Comparison of ENCODE assay signal across 11 mouse cellular contexts in genomic region chr19:8755652-8756051, GRCm38 (mm10). TPM values are rescaled to one million over a fixed set of nuclear protein-coding genes. Genes with fewer than 3 reads are reported as not detected.
A peak's percentile ranks its signal among the peaks of the same experiment; 100 is the strongest.
DNase-seq lines count a peak whose midpoint lies in the region; ATAC-seq and TF ChIP-seq lines count a peak whose summit lies in the region.
"Had no signal": no experiment of that assay in that cellular context is flagged by ENCODE, and none has a peak within 500 bp of the region (broad histone marks: within the 10 kb centered on the region; RNA-seq: fewer than 3 reads in every experiment).

No protein-coding gene starts in this region.

- ATAC-seq in lung, embryonic 16.5 days (ENCODE audit: low read depth): no peak
- ATAC-seq in embryonic facial prominence, embryonic 15.5 days (ENCODE audit: insufficient number of reproducible peaks, low FRiP score, low TSS enrichment, low read depth): no peak
- ATAC-seq in intestine, embryonic 15.5 days: no peak
- no peak for ATAC-seq in midbrain, postnatal 0 days (ENCODE audit: low FRiP score)

- H3K4me2 ChIP-seq in lung, embryonic 16.5 days (ENCODE audit: low read depth, low read length): peak overlapping the region; percentile 58
- peak overlapping the region; percentile 56 for H3K4me2 ChIP-seq in embryonic facial prominence, embryonic 15.5 days (replicated peaks)
- H3K4me2 ChIP-seq in intestine, embryonic 15.5 days (replicated peaks): peak overlapping the region; percentile 70; the same call in 1 of the 2 replicates
- H3K4me2 ChIP-seq in midbrain, postnatal 0 days (ENCODE audit: low read depth, low read length, poor library complexity, severe bottlenecking): no peak overlapping the region

- 45% methylated on average over 3 of the region's 3 CpGs for WGBS in lung, embryonic 16.5 days
- WGBS in embryonic facial prominence, embryonic 15.5 days: 74% methylated on average over 3 of the region's 3 CpGs
- WGBS in intestine, embryonic 15.5 days: 53% methylated on average over 3 of the region's 3 CpGs
- 71% methylated on average over 3 of the region's 3 CpGs for WGBS in midbrain, postnatal 0 days

- H3K9ac ChIP-seq in lung, embryonic 16.5 days (ENCODE audit: low read length): peak overlapping the region; percentile 11; the same call in 1 of the 2 replicates
- no peak overlapping the region for H3K9ac ChIP-seq in embryonic facial prominence, embryonic 15.5 days
- H3K9ac ChIP-seq in intestine, embryonic 15.5 days: no peak overlapping the region
- no peak overlapping the region for H3K9ac ChIP-seq in midbrain, postnatal 0 days (replicated peaks; ENCODE audit: low read length, poor library complexity, severe bottlenecking)

- H3K27ac ChIP-seq in lung, embryonic 16.5 days (ENCODE audit: low read length): no peak overlapping the region
- H3K27ac ChIP-seq in embryonic facial prominence, embryonic 15.5 days (replicated peaks): 0 out of 2 replicates have a peak overlapping the region, but pooled peaks have one; percentile 92
- H3K27ac ChIP-seq in intestine, embryonic 15.5 days: no peak overlapping the region
- no peak overlapping the region for H3K27ac ChIP-seq in midbrain, postnatal 0 days (ENCODE audit: low read depth, low read length)

- H3K36me3 ChIP-seq in lung, embryonic 16.5 days (ENCODE audit: control insufficient read depth, insufficient read depth, low read length): peaks cover 34% of the 10 kb centered on the region
- H3K36me3 ChIP-seq in embryonic facial prominence, embryonic 15.5 days: peaks cover 39% of the 10 kb centered on the region
- H3K36me3 ChIP-seq in intestine, embryonic 15.5 days: peaks cover 10% of the 10 kb centered on the region
- H3K36me3 ChIP-seq in midbrain, postnatal 0 days (ENCODE audit: insufficient read depth, low read length): peaks cover 11% of the 10 kb centered on the region

- no peak for TF ChIP-seq CTCF in midbrain, postnatal 0 days (IDR thresholded peaks at IDR 0.05)

- H3K4me1 ChIP-seq in lung, embryonic 16.5 days (replicated peaks; ENCODE audit: control insufficient read depth, insufficient read depth, low read length): peaks cover 18% of the 10 kb centered on the region
- peaks cover 20% of the 10 kb centered on the region for H3K4me1 ChIP-seq in embryonic facial prominence, embryonic 15.5 days
- peaks cover 9% of the 10 kb centered on the region; the same call in 1 of the 2 replicates for H3K4me1 ChIP-seq in intestine, embryonic 15.5 days (replicated peaks)
- H3K4me1 ChIP-seq in midbrain, postnatal 0 days (ENCODE audit: insufficient read depth, low read length): peaks cover 16% of the 10 kb centered on the region; the same call in 1 of the 2 replicates

- no peaks in the 10 kb centered on the region for H3K27me3 ChIP-seq in lung, embryonic 16.5 days (ENCODE audit: control insufficient read depth, insufficient read depth, low read depth, low read length)
- H3K27me3 ChIP-seq in embryonic facial prominence, embryonic 15.5 days: no peaks in the 10 kb centered on the region
- H3K27me3 ChIP-seq in intestine, embryonic 15.5 days (replicated peaks): no peaks in the 10 kb centered on the region
- H3K27me3 ChIP-seq in midbrain, postnatal 0 days (ENCODE audit: insufficient read depth, low read length): no peaks in the 10 kb centered on the region

- no peak for DNase-seq in lung, postnatal 14 days
- no peak for DNase-seq in midbrain, postnatal 0 days (ENCODE audit: low spot score)
- no peak for DNase-seq in layer of hippocampus, postnatal 10 days (ENCODE audit: low spot score in 2 of 2)
- DNase-seq in layer of hippocampus, adult 8-10 months (ENCODE audit: low spot score in 2 of 2): no peak
- no peak for DNase-seq in embryo, embryonic 10 days (ENCODE audit: low spot score)
- DNase-seq: cerebellum, adult 9-10 months; thymus, postnatal 4 days had no signal

- no peaks in the 10 kb centered on the region for H3K9me3 ChIP-seq in lung, embryonic 16.5 days (ENCODE audit: control insufficient read depth, low read length)
- H3K9me3 ChIP-seq in embryonic facial prominence, embryonic 15.5 days (replicated peaks): no peaks in the 10 kb centered on the region
- H3K9me3 ChIP-seq in intestine, embryonic 15.5 days: no peaks in the 10 kb centered on the region
- no peaks in the 10 kb centered on the region for H3K9me3 ChIP-seq in midbrain, postnatal 0 days (ENCODE audit: low read length)

- peak overlapping the region; percentile 63; the same call in 1 of the 2 replicates for H3K4me3 ChIP-seq in lung, embryonic 16.5 days (ENCODE audit: low read length)
- peak overlapping the region; percentile 92; the same call in 1 of the 2 replicates for H3K4me3 ChIP-seq in embryonic facial prominence, embryonic 15.5 days (replicated peaks)
- H3K4me3 ChIP-seq in intestine, embryonic 15.5 days (replicated peaks): no peak overlapping the region
- peak overlapping the region; percentile 99; the same call in 1 of the 2 replicates for H3K4me3 ChIP-seq in midbrain, postnatal 0 days (ENCODE audit: low read depth, low read length)

RNA-seq across cellular contexts. Expression of gene Nxf1, which starts 1.2 kb away (rescaled TPM):
- polyA plus RNA-seq in lung, embryonic 16.5 days (2015; fragmentation: Nextera tagmentation; extraction: Ambion mirVana): 186 and 190 TPM in 2 replicates
- 175 and 192 TPM in 2 replicates for polyA plus RNA-seq in embryonic facial prominence, embryonic 15.5 days (2015; fragmentation: Nextera tagmentation; extraction: Ambion mirVana)
- polyA plus RNA-seq in intestine, embryonic 15.5 days (2015; fragmentation: Nextera tagmentation; extraction: Ambion mirVana): 143 and 146 TPM in 2 replicates
- total RNA-seq in midbrain, postnatal 0 days (2014; rRNA removed): 67.4 and 75.6 TPM in 2 replicates
- 90.0 and 92.8 TPM in 2 replicates for polyA plus RNA-seq in midbrain, postnatal 0 days (2015; fragmentation: Nextera tagmentation; extraction: Ambion mirVana)
- total RNA-seq in layer of hippocampus, postnatal 10 days (2021): 10 to 100 TPM; 72.7 to 79.7 TPM
- total RNA-seq in layer of hippocampus, adult 8-10 months (2022): 100 to 1,000 TPM in 2 of 4 experiments, 10 to 100 TPM in 2; 80.5 to 120 (median 102) TPM

RNA-seq across cellular contexts. Expression of gene Stx5a, which starts 14.4 kb away (rescaled TPM):
- polyA plus RNA-seq in lung, embryonic 16.5 days (2015; fragmentation: Nextera tagmentation; extraction: Ambion mirVana): 162 and 174 TPM in 2 replicates
- polyA plus RNA-seq in embryonic facial prominence, embryonic 15.5 days (2015; fragmentation: Nextera tagmentation; extraction: Ambion mirVana): 168 and 175 TPM in 2 replicates
- polyA plus RNA-seq in intestine, embryonic 15.5 days (2015; fragmentation: Nextera tagmentation; extraction: Ambion mirVana): 119 and 121 TPM in 2 replicates
- 112 and 147 TPM in 2 replicates for total RNA-seq in midbrain, postnatal 0 days (2014; rRNA removed)
- polyA plus RNA-seq in midbrain, postnatal 0 days (2015; fragmentation: Nextera tagmentation; extraction: Ambion mirVana): 104 and 106 TPM in 2 replicates
- 10 to 100 TPM; 61.9 to 64.8 TPM for total RNA-seq in layer of hippocampus, postnatal 10 days (2021)
- total RNA-seq in layer of hippocampus, adult 8-10 months (2022): 10 to 100 TPM; 65.3 to 91.2 (median 76.1) TPM

RNA-seq across cellular contexts. Expression of gene 1700092M07Rik, which starts 15.1 kb away (rescaled TPM):
- polyA plus RNA-seq in lung, embryonic 16.5 days (2015; fragmentation: Nextera tagmentation; extraction: Ambion mirVana): 0.83 and 2.7 TPM in 2 replicates
- 0.70 and 1.2 TPM in 2 replicates for polyA plus RNA-seq in embryonic facial prominence, embryonic 15.5 days (2015; fragmentation: Nextera tagmentation; extraction: Ambion mirVana)
- 1.8 TPM in 2 replicates for polyA plus RNA-seq in intestine, embryonic 15.5 days (2015; fragmentation: Nextera tagmentation; extraction: Ambion mirVana)
- total RNA-seq in midbrain, postnatal 0 days (2014; rRNA removed): not detected in 2 replicates
- 0.64 TPM in 1 of 2 replicates, not detected in the other for polyA plus RNA-seq in midbrain, postnatal 0 days (2015; fragmentation: Nextera tagmentation; extraction: Ambion mirVana)
- total RNA-seq in layer of hippocampus, postnatal 10 days (2021): 1 to 10 TPM; 1.4 to 1.8 TPM
- total RNA-seq in layer of hippocampus, adult 8-10 months (2022): 1 to 10 TPM in 3 of 4 experiments, not detected in 1; 2.0 to 3.3 (median 2.4) TPM
- total RNA-seq: gastrocnemius, adult 8-10 months had no signal

RNA-seq across cellular contexts. Expression of gene Tmem223, which starts 15.1 kb away (rescaled TPM):
- 188 and 194 TPM in 2 replicates for polyA plus RNA-seq in lung, embryonic 16.5 days (2015; fragmentation: Nextera tagmentation; extraction: Ambion mirVana)
- polyA plus RNA-seq in embryonic facial prominence, embryonic 15.5 days (2015; fragmentation: Nextera tagmentation; extraction: Ambion mirVana): 172 and 173 TPM in 2 replicates
- polyA plus RNA-seq in intestine, embryonic 15.5 days (2015; fragmentation: Nextera tagmentation; extraction: Ambion mirVana): 164 and 177 TPM in 2 replicates
- 210 and 320 TPM in 2 replicates for total RNA-seq in midbrain, postnatal 0 days (2014; rRNA removed)
- 202 and 230 TPM in 2 replicates for polyA plus RNA-seq in midbrain, postnatal 0 days (2015; fragmentation: Nextera tagmentation; extraction: Ambion mirVana)
- total RNA-seq in layer of hippocampus, postnatal 10 days (2021): 100 to 1,000 TPM in 1 of 2 experiments, 10 to 100 TPM in 1; 99.9 to 120 TPM
- 10 to 100 TPM; 61.3 to 77.8 (median 72.8) TPM for total RNA-seq in layer of hippocampus, adult 8-10 months (2022)

RNA-seq across cellular contexts. Expression of gene Tmem179b, which starts 18.6 kb away (rescaled TPM):
- polyA plus RNA-seq in lung, embryonic 16.5 days (2015; fragmentation: Nextera tagmentation; extraction: Ambion mirVana): 88.2 and 89.7 TPM in 2 replicates
- polyA plus RNA-seq in embryonic facial prominence, embryonic 15.5 days (2015; fragmentation: Nextera tagmentation; extraction: Ambion mirVana): 82.8 and 88.3 TPM in 2 replicates
- polyA plus RNA-seq in intestine, embryonic 15.5 days (2015; fragmentation: Nextera tagmentation; extraction: Ambion mirVana): 90.4 and 102 TPM in 2 replicates
- total RNA-seq in midbrain, postnatal 0 days (2014; rRNA removed): 20.4 and 27.3 TPM in 2 replicates
- polyA plus RNA-seq in midbrain, postnatal 0 days (2015; fragmentation: Nextera tagmentation; extraction: Ambion mirVana): 19.1 and 21.1 TPM in 2 replicates
- total RNA-seq in layer of hippocampus, postnatal 10 days (2021): 1 to 10 TPM; 7.0 to 9.3 TPM
- 10 to 100 TPM; 10.1 to 17.5 (median 13.1) TPM for total RNA-seq in layer of hippocampus, adult 8-10 months (2022)
